In the genomic region with DNA sequence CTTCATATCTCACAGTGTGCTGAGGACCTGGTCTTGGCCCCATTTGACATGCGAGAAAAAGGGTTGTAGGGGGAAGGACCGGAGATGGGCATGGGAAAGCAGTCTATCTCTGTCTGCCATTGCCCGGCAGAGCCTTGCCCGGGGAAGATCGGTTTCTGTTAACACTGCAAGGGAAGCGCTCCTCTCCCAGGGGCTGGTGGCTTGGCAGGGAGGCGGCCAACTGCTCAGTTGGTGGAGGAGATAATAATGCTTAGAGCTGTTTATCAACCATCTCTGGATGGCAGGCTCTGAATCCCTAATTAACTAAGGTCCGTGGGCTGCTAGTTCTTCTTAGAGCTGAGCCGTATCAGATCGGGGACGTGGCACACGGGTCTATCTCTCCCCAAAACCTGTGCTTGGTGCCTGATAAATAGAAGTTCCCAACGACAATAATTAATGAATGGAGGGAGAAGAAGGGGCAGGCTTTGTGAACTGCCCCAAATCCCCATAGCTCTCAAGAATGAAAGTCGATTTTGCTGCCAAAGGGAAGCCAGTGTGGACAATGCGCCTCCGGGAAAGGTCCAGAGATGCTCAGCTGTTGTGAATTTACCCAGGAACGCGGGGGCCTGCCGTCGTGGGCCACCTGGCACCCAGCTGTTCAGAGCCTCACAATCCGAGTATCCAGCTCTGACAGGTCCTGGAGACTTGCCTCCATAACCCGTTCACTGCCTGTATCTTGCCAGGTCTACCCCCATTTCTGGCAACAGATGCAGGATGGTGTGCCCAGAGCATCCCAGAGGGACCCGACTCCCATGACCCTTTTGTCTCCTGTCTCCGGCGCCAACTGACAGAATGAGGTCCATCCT, we compare ENCODE assay signal across 14 mouse cellular contexts.
DNase-seq lines count a peak whose midpoint lies in the region; ATAC-seq and TF ChIP-seq lines count a peak whose summit lies in the region.
"Had no signal": no experiment of that assay in that cellular context is flagged by ENCODE, and none has a peak within 500 bp of the region (broad histone marks: within the 10 kb centered on the region; RNA-seq: fewer than 3 reads in every experiment).

No protein-coding gene starts in this region.

- no peaks in the 10 kb centered on the region for H3K36me3 ChIP-seq in G1E (replicated peaks)
- H3K36me3 ChIP-seq: intestine, embryonic 15.5 days; neural tube, embryonic 13.5 days; stomach, embryonic 15.5 days had no signal

- TF ChIP-seq CTCF in G1E (IDR thresholded peaks at IDR 0.05; ENCODE audit: low read depth, low read length): no peak
- TF ChIP-seq CTCF in brain, embryonic 14.5 days (IDR thresholded peaks at IDR 0.05; ENCODE audit: borderline replicate concordance, extremely low read depth, insufficient read depth, insufficient read length): no peak

- ATAC-seq in G1E (ENCODE audit: extremely low read depth, insufficient number of reproducible peaks, low FRiP score, poor library complexity, severe bottlenecking): no peak
- ATAC-seq: forebrain, embryonic 16.5 days; intestine, embryonic 15.5 days had no signal

- TF ChIP-seq POLR2A in brain, embryonic 14.5 days (IDR thresholded peaks at IDR 0.05; ENCODE audit: borderline replicate concordance, extremely low read depth, insufficient read depth, insufficient read length, poor library complexity, severe bottlenecking): no peak

- no peaks in the 10 kb centered on the region for H3K27me3 ChIP-seq in G1E (ENCODE audit: insufficient read depth, low read length)
- H3K27me3 ChIP-seq: intestine, embryonic 15.5 days; neural tube, embryonic 13.5 days; stomach, embryonic 15.5 days had no signal

- peak; percentile 35 for DNase-seq in gastrocnemius, postnatal 14 days
- no peak for DNase-seq in gastrocnemius, adult 18-20 months (ENCODE audit: low spot score)
- no peak for DNase-seq in G1E (ENCODE audit: low spot score)
- DNase-seq in brain, embryonic 14.5 days (ENCODE audit: low read depth): peak; percentile 58
- DNase-seq in layer of hippocampus, postnatal 10 days (ENCODE audit: low spot score in 2 of 2): peak; percentile 22 to 36
- no peak for DNase-seq in adrenal gland, adult 8-10 months
- DNase-seq in thymus, postnatal 0 days (ENCODE audit: low spot score): no peak
- DNase-seq in spleen, adult 18-20 months: no peak
- DNase-seq: kidney, postnatal 25 days; right cerebral cortex, postnatal 14 days had no signal

- H3K4me1 ChIP-seq in G1E (ENCODE audit: insufficient read depth, low read depth, low read length): no peaks in the 10 kb centered on the region
- H3K4me1 ChIP-seq: intestine, embryonic 15.5 days had no signal

- H3K4me3 ChIP-seq in G1E (ENCODE audit: low read depth, low read length): 0 out of 2 replicates have a peak overlapping the region, but pooled peaks have one; percentile 13
- H3K4me3 ChIP-seq: intestine, embryonic 15.5 days; neural tube, embryonic 13.5 days; stomach, embryonic 15.5 days had no signal

- peaks cover 82% of the 10 kb centered on the region for H3K9me3 ChIP-seq in G1E (replicated peaks)
- H3K9me3 ChIP-seq: intestine, embryonic 15.5 days; neural tube, embryonic 13.5 days; stomach, embryonic 15.5 days had no signal

- intact Hi-C loops in gastrocnemius, postnatal 14 days (cut with DNase I; ENCODE audit: low total_unique reads): no loop called here

Comparison
In these comparisons a context has a peak if more than half of its experiments do, and no peak if none do; other contexts are left out.
1. DNase-seq: peak in gastrocnemius, postnatal 14 days (single experiment), brain, embryonic 14.5 days (single experiment) and layer of hippocampus, postnatal 10 days (2 of 2); none in gastrocnemius, adult 18-20 months (single experiment), G1E (single experiment), adrenal gland, adult 8-10 months (single experiment), thymus, postnatal 0 days (single experiment) and spleen, adult 18-20 months (0 of 2).